Comparison of ENCODE assay signal across 8 mouse cellular contexts in genomic region chr9:70207981-70208521, GRCm38 (mm10). TPM values are rescaled to one million over a fixed set of nuclear protein-coding genes. Genes with fewer than 3 reads are reported as not detected.
DNase-seq lines count a peak whose midpoint lies in the region; ATAC-seq lines count a peak whose summit lies in the region.

No protein-coding gene starts in this region.

- H3K9me3 ChIP-seq in lung, embryonic 15.5 days: no peaks in the 10 kb centered on the region

- no peaks in the 10 kb centered on the region for H3K36me3 ChIP-seq in lung, embryonic 15.5 days

- peak; percentile 56 for DNase-seq in urinary bladder, adult 2 months (ENCODE audit: low spot score)
- DNase-seq in urinary bladder, postnatal 4 days (ENCODE audit: low spot score in 2 of 2): no peak
- DNase-seq in embryo, embryonic 10.5 days (ENCODE audit: low spot score): peak; percentile 50
- DNase-seq in heart, adult 8-10 months (ENCODE audit: low spot score): peak; percentile 44
- peak; percentile 60 for DNase-seq in kidney, adult 11 months
- DNase-seq in retina, postnatal 1 day: peak; percentile 50

- H3K9ac ChIP-seq in lung, embryonic 15.5 days: peak overlapping the region; percentile 81

- peak overlapping the region; percentile 97 for H3K27ac ChIP-seq in lung, embryonic 15.5 days

- H3K4me2 ChIP-seq in lung, embryonic 15.5 days: peak overlapping the region; percentile 95

- peak overlapping the region; percentile 91 for H3K4me3 ChIP-seq in lung, embryonic 15.5 days

- peaks cover 28% of the 10 kb centered on the region; the same call in 1 of the 2 replicates for H3K4me1 ChIP-seq in lung, embryonic 15.5 days

- WGBS in lung, embryonic 15.5 days: under 1% methylated on average over 26 of the region's 26 CpGs

- ATAC-seq in lung, embryonic 15.5 days (ENCODE audit: borderline replicate concordance, extremely low read depth, low FRiP score, low TSS enrichment): peak; percentile 76
- no peak for ATAC-seq in granulocyte monocyte progenitor cell, adult 5-6 weeks (replicated peaks; ENCODE audit: poor library complexity, severe bottlenecking)

- no peaks in the 10 kb centered on the region for H3K27me3 ChIP-seq in lung, embryonic 15.5 days

RNA-seq across cellular contexts. Expression of gene Myo1e, which starts 0.9 kb away (rescaled TPM):
- polyA plus RNA-seq in urinary bladder, adult 2 months (2012; rRNA removed): 14.0 and 16.0 TPM in 2 replicates
- total RNA-seq in heart, adult 8-10 months (2022): 10 to 100 TPM in 2 of 4 experiments, 1 to 10 TPM in 2; 8.0 to 10.3 (median 9.1) TPM
- 36.3 and 40.3 TPM in 2 replicates for polyA plus RNA-seq in lung, embryonic 15.5 days (2015; fragmentation: Nextera tagmentation; extraction: Ambion mirVana)
- 0.94 TPM in 1 of 2 replicates, not detected in the other for total RNA-seq in granulocyte monocyte progenitor cell, adult 5-6 weeks (2014; fragmentation: Nextera tagmentation)
- total RNA-seq in granulocyte monocyte progenitor cell, adult 5-6 weeks (2017): 0.17 and 0.21 TPM in 2 replicates

Comparison
In these comparisons a context has a peak if more than half of its experiments do, and no peak if none do; other contexts are left out.
1. DNase-seq: peak in urinary bladder, adult 2 months (single experiment), embryo, embryonic 10.5 days (single experiment), heart, adult 8-10 months (single experiment), kidney, adult 11 months (single experiment) and retina, postnatal 1 day (single experiment); none in urinary bladder, postnatal 4 days (0 of 2).
2. RNA of gene Myo1e, which starts 0.9 kb away (total RNA-seq): 8.0 to 10.3 TPM in heart, adult 8-10 months; 0.17 to 0.94 TPM in granulocyte monocyte progenitor cell, adult 5-6 weeks; every median in the first group is over 4 times any median in the second.